Mouse (Mus musculus) thymus, adult 2 months (tissue): Measurements from ENCODE around the gene Grin3b.

ENCODE experiments used
- CTCF ChIP-seq: fragments of 200-500 bp; IDR thresholded peaks from 2 replicates; pipeline ENCODE4 v1.5.1; 2012; ENCODE audit warnings: mild to moderate bottlenecking, control low read depth, low read length, moderate library complexity, borderline replicate concordance; ENCODE audit not compliant: control insufficient read depth, poor library complexity, insufficient read depth; ENCODE audit errors: extremely low read depth
- POLR2A ChIP-seq: fragments of 200-500 bp; IDR thresholded peaks from 2 replicates; pipeline ENCODE4 v1.6.1; 2012; ENCODE audit warnings: mild to moderate bottlenecking, low read length, control low read depth, moderate library complexity; ENCODE audit not compliant: control insufficient read depth, poor library complexity, insufficient read depth; ENCODE audit errors: extremely low read depth

DNA sequence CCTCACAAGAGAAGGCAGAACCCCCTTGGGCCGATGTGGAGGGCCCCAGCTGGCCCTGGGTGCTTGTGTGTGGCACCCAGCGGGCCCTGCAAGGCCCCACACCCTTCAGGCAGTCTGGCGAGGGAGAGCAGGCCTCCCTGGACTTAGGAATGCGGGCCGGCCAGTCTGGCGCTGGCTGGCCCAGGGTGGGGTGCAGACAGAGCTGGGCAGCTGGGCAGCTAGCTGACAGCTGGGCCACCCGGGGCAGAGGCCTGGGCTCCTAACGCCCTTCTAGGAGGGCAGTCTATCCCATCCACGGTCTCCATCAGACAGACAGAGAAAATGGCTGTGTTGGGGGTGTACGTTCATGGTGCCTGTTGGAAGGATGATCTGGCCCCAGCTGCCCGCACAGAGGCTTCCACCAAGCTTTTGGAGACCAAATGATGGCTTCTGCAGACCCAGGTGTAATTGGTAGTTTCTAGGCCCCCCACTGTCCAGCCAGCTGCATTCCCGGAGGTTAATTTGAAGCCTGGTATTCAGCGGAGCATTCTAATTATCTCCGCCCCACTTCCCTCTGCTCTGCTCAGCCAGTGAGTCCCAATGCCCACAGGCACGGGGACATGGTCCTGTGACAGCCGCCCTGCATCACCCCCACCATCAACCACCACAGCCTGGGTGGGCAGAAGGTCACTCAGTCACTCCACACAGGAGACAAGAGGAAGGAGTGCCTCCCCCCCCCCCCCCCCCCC lies 24.8 kb upstream of the Grin3b start:
- TF ChIP-seq CTCF, result no peak
- TF ChIP-seq POLR2A, result no peak
